Mouse (Mus musculus): ENCODE results near the gene Unc13a.

- no peak for TF ChIP-seq ZNF384 (IDR thresholded peaks at IDR 0.05; ENCODE audit: low read depth, low read length)
- no peak for TF ChIP-seq CHD2 (IDR thresholded peaks at IDR 0.05; ENCODE audit: low read depth, low read length)
- no peak for TF ChIP-seq MAFK (IDR thresholded peaks at IDR 0.05; ENCODE audit: insufficient read depth, low read depth, low read length)
- TF ChIP-seq ZC3H11A (IDR thresholded peaks at IDR 0.05; ENCODE audit: borderline replicate concordance, low read depth, low read length), result no peak
- TF ChIP-seq HCFC1 (IDR thresholded peaks at IDR 0.05; ENCODE audit: borderline replicate concordance, insufficient read depth, low read length), result no peak
Observed at GRCm38 (mm10) chr8:71701414-71702086, 30.0 kb upstream of the Unc13a start, which contains the start of gene B3gnt3.
